Mouse (Mus musculus) hematopoietic stem cell, adult 5-6 weeks (primary cell): ENCODE results near the gene Nek10. TPM values are rescaled to one million over a fixed set of nuclear protein-coding genes. Genes with fewer than 3 reads are reported as not detected.

Experiments used
- ATAC-seq, 2 experiments: fragments of 125-278 bp in 1 of 2; replicated peaks in 1 of 2; 2 replicates each; pipeline ENCODE4 v1.8.0; 2016 to 2017; ENCODE audit warnings: inconsistent platforms in 2 of 2, mild to moderate bottlenecking in 2 of 2, moderate number of reproducible peaks in 2 of 2, low read depth in 1 of 2, moderate TSS enrichment in 1 of 2; ENCODE audit not compliant: low FRiP score in 2 of 2, poor library complexity in 2 of 2, severe bottlenecking in 2 of 2, insufficient read depth in 1 of 2, low TSS enrichment in 1 of 2
- total RNA-seq: library from RNA; stranded (forward); fragments of 172-1452, 232-1000 nt; gene quantifications from 2 replicates; pipeline ENCODE4 v1.2.3, GENCODE M21; 2017

Nek10 gene
- total RNA-seq, 1 experiment from 2014 or later = not detected

- no peak for ATAC-seq
Measured at GRCm38 (mm10) chr14:14860331-14860730, 57.1 kb downstream of the Nek10 start.

DNA sequence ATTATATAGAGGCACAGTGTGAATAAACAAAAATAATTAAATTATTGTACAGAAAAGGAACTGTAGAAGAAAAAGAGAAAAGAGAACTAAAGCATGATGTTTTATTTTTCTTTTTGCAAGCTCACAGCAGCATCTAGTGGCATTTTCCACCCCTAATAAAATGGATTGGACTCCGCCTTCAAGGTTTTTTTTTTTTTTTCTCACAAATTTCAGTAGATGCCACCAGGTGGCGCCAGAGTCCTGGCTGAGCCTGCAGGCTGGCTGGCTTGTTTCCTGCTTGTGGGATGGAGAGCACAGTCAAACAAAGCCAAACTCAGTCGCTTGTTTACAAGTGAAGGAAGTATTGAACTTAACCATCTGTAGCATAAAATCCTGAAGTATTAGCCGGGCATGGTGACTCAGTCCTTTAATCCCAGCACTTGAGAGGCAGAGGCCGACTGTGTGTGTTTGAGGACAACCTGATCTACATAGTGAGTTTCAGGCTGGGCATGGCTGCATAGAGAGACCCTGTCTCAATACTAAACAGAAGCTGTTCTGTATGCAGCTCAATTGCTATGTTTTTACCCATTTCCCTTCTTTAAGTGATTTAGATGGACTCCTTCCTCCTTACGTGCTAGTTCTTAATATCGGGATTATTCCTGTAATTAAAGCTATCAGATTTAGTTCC lies 60.6 kb downstream of the Nek10 start:
- peak; percentile 83 to 91 for ATAC-seq

DNA sequence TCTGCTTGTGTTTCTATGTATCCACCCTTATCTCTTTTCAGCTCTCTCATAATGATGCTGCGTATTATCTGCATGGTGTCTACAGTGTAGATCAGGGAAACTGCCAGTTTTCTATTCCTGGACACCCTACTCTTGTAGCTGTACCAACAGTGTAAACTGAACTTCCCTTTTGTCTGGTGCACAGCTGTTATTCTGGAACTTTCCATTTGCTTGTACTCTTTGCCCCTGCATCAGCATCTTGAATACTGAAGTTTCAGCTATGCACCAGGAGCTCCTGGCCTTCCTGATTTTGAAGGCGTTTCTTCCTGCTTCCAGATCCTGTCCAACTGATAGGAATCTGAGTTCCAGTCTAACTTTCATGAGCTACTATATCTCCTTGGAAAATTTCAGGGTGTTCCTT lies 66.0 kb downstream of the Nek10 start:
- peak; percentile 22 to 45; a peak in 1 of 4 replicates for ATAC-seq

DNA sequence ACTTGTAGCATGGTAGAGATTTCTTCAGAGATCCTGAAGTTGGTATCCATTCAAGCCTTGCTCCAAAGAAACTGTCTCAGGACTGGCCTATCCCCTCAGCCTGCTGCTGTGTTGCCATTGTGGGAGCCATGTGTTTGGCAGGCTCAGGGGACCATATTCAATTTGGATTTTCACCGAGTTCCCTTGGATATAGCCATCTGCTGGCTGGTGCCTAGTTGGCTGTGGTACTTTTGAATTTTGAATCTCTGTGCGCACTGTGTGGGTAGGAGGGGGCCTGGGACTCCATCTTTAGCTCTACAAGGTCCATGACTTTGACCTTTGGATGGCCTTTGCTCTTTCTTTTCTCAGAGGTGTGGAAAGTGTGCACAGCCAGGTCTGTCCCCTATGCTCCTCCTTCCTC lies 66.8 kb downstream of the Nek10 start:
- ATAC-seq = no peak

- peak; percentile 86 to 87 for ATAC-seq
Measured at GRCm38 (mm10) chr14:14870463-14870862, 67.2 kb downstream of the Nek10 start.

DNA sequence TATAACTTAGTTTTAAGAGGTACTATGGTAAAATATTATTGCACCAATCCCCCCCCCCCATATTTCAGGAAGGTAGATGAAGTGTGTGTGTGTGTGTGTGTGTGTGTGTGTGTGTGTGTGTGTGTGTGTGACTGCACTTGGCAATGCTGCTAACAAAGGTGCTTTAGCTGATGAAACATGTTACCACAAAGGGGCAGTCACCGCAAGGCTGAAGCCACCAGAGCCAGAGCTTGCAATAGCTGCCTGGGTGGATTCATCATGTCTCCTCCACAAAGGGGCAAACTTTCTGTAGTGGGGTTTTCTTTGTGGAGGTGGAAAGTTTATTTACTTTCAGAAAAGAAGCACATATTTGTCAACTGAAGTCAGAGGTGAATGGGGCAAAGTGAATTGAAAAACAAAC lies 67.9 kb downstream of the Nek10 start:
- peak; percentile 34 to 43; a peak in 2 of 4 replicates for ATAC-seq

DNA sequence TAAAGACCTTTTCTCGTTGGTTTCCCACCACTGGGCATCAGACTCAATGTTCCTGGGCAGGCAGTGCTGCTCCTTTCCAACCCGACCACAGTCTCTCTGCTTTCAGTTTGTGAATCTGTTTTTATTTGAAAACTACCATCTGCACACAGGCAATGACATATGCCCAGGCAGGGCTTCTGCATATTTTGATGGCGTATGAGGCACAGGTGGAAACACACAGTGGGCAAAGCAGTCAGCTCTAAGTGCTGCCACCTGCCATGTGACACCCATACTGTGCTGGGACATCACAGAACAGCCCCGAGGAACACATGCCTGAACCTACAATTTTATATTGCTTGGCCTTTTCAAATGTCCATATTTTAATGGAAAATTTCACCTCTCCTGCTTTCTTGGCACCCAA lies 68.5 kb downstream of the Nek10 start:
- ATAC-seq = no peak

GRCm38 (mm10) chr14:14893932-14894652 lies 90.9 kb downstream of the Nek10 start:
- ATAC-seq = 0 out of 4 replicates have a peak, but pooled peaks of 1 of the 2 experiments have one; percentile 12

DNA sequence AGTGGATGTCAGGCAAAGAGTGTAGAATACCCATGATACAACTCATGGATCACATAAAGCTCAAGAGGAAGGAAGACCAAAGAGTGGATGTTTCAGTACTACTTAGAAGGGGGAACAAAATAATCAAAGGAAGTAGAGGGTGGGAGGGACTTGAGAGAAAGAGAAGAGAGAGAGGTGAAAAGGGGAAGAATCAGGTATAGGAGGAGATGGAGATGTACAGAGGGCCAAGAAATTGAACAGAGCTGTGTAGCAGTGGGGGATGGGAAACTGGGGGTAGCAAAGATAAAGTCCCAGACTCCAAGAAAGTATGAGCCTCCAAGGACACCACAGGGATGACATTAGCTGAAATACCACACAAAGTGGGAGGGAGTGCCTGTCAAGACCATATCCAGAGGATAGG lies 91.6 kb downstream of the Nek10 start:
- ATAC-seq = no peak

GRCm38 (mm10) chr14:14895363-14895762 lies 92.1 kb downstream of the Nek10 start:
- peak in 1 of 2 experiments; percentile 17; a peak in 1 of 4 replicates for ATAC-seq

- no peak for ATAC-seq
Measured at GRCm38 (mm10) chr14:14896399-14897136, 93.4 kb downstream of the Nek10 start.

DNA sequence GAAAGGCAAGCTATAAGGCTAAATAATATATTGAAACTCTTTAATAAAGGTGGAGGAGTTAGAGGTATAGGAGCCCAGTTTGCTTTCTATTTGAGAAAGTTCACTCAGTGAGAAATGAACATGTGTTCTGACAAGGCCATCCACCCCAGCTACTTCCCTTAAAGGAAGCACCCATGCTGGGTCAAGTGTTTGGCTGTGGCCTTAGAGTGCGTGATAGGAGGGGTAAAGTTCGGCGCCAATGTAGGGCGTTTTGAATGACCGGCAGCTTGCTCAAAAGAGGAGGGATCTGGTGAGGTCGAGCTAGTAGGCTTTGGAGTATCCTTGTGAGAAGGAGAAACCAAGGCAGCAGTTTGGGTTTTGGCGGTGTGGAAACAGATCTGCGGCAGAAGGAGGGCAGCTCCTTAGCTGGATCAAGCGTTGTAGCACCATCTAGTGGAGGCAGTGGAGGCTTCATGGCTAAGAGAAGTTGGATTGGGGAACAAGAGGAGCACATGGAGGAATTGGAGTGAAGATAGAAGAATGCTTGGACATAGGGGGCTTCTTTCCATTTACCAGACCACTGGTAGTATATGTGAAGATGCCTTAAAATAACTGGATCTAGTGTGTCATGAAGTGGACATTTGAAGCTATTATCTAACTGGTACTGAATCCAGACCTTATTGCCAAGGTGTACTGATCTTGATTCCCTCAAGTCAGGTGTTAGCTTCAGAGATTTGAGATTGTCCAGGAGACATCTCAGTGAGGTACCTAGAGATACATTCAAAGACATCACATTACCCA lies 101.7 kb downstream of the Nek10 start:
- ATAC-seq = peak; percentile 100

GRCm38 (mm10) chr14:14905530-14905852 lies 102.3 kb downstream of the Nek10 start:
- ATAC-seq = peak; percentile 44 to 64; a peak in 2 of 4 replicates

GRCm38 (mm10) chr14:14925615-14926014 lies 122.4 kb downstream of the Nek10 start:
- ATAC-seq = no peak

- no peak for ATAC-seq
Measured at GRCm38 (mm10) chr14:14927559-14927958, 124.3 kb downstream of the Nek10 start.

DNA sequence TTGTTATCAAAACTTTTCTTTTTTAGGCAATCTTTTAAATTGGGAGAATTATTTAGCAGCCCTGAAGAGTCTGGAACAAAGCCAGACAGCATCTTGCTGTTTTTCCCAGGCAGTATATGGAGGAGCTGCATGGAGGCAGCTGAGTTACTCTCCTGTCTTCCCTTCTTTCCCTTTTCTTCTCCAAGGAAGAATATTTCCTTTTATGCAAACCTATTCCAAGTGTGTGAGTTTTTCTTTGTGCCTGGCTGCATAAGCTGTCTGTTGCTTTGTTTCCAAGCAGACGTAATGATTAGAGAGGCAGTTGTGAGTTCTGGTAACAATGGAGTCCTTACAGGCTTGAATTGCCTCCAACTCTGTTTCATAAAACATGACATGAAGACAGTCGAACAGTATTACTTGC lies 131.8 kb downstream of the Nek10 start:
- ATAC-seq = no peak

DNA sequence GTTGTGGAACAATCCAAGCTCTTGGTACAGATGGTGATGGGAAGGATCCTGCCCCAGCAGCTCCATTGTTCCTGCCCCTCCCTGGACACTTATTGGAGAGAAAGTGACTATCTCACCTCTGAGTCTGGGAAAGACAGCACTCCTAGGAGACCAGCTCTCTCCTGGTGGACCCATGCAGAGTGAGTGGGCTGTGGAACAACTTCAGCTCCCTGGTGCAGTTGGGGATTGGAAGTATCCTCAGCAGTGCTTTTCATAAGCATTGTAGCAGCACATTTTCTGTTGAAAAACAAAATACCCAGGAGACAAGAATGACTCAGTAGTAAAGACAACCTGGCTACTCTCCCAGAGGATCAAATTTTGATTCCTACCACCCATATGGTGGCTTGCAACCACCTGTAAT lies 142.7 kb downstream of the Nek10 start:
- ATAC-seq = no peak

- no peak for ATAC-seq
Measured at GRCm38 (mm10) chr14:14949023-14949422, 145.8 kb downstream of the Nek10 start.
